11 mouse cellular contexts compared by ENCODE assay signal in genomic region chr14:66441825-66442224, GRCm38 (mm10).
DNase-seq lines count a peak whose midpoint lies in the region; ATAC-seq and TF ChIP-seq lines count a peak whose summit lies in the region.
"Had no signal": no experiment of that assay in that cellular context is flagged by ENCODE, and none has a peak within 500 bp of the region (broad histone marks: within the 10 kb centered on the region; RNA-seq: fewer than 3 reads in every experiment).

No protein-coding gene starts in this region.

- no peak for TF ChIP-seq CTCF in lung, adult 2 months (IDR thresholded peaks at IDR 0.05; ENCODE audit: insufficient read depth, low read length)

- H3K36me3 ChIP-seq in heart, embryonic 12.5 days, result no peaks in the 10 kb centered on the region
- H3K36me3 ChIP-seq: embryonic facial prominence, embryonic 13.5 days; limb, embryonic 15.5 days; neural tube, embryonic 13.5 days had no signal

- H3K4me3 ChIP-seq in heart, embryonic 12.5 days, result no peak overlapping the region
- no peak overlapping the region for H3K4me3 ChIP-seq in lung, adult 2 months (replicated peaks; ENCODE audit: extremely low read depth, low read depth, low read length)
- H3K4me3 ChIP-seq: embryonic facial prominence, embryonic 13.5 days; limb, embryonic 15.5 days; neural tube, embryonic 13.5 days had no signal

- TF ChIP-seq POLR2A in lung, adult 2 months (IDR thresholded peaks at IDR 0.05; ENCODE audit: borderline replicate concordance, extremely low read depth, low read depth, low read length), result no peak

- ATAC-seq in heart, embryonic 12.5 days (ENCODE audit: insufficient number of reproducible peaks, low FRiP score), result no peak

- no peak overlapping the region for H3K9ac ChIP-seq in heart, embryonic 12.5 days
- H3K9ac ChIP-seq: embryonic facial prominence, embryonic 13.5 days; limb, embryonic 15.5 days; neural tube, embryonic 13.5 days had no signal

- DNase-seq in heart, adult 11 months, result peak; percentile 97
- peak; percentile 4 for DNase-seq in urinary bladder, postnatal 25 days (ENCODE audit: low spot score)
- DNase-seq in urinary bladder, postnatal 10 days (ENCODE audit: low spot score), result no peak
- peak; percentile 3 for DNase-seq in lung, adult 2 months
- peak; percentile 2 to 50 for DNase-seq in urinary bladder, postnatal 36 days (ENCODE audit: low spot score in 2 of 2)
- DNase-seq in thymus, postnatal 4 days, result no peak
- DNase-seq in thymus, postnatal 25 days, result no peak

- no peak overlapping the region for H3K4me2 ChIP-seq in heart, embryonic 12.5 days
- H3K4me2 ChIP-seq: embryonic facial prominence, embryonic 13.5 days; limb, embryonic 15.5 days; neural tube, embryonic 13.5 days had no signal

- 0 out of 2 replicates have a peak, but pooled peaks cover 5% of the 10 kb centered on the region for H3K9me3 ChIP-seq in heart, embryonic 12.5 days (replicated peaks)
- H3K9me3 ChIP-seq: embryonic facial prominence, embryonic 13.5 days; limb, embryonic 15.5 days; neural tube, embryonic 13.5 days had no signal

- no peak overlapping the region for H3K27ac ChIP-seq in heart, embryonic 12.5 days (ENCODE audit: poor library complexity, severe bottlenecking)
- H3K27ac ChIP-seq: embryonic facial prominence, embryonic 13.5 days; limb, embryonic 15.5 days; neural tube, embryonic 13.5 days had no signal

- no peaks in the 10 kb centered on the region for H3K27me3 ChIP-seq in heart, embryonic 12.5 days (replicated peaks)
- H3K27me3 ChIP-seq: limb, embryonic 15.5 days; neural tube, embryonic 13.5 days had no signal

- H3K4me1 ChIP-seq in heart, embryonic 12.5 days (replicated peaks), result peaks cover 9% of the 10 kb centered on the region
- no peaks in the 10 kb centered on the region for H3K4me1 ChIP-seq in lung, adult 2 months (ENCODE audit: control insufficient read depth, insufficient read depth, low read length)
- H3K4me1 ChIP-seq: embryonic facial prominence, embryonic 13.5 days; limb, embryonic 15.5 days; neural tube, embryonic 13.5 days had no signal

- WGBS in heart, embryonic 12.5 days, result 50% methylated on average over 4 of the region's 4 CpGs
- WGBS in lung, adult 2 months, result 19% methylated on average over 4 of the region's 4 CpGs

Comparison
In these comparisons a context has a peak if more than half of its experiments do, and no peak if none do; other contexts are left out.
1. DNase-seq: peak in heart, adult 11 months (single experiment), urinary bladder, postnatal 25 days (single experiment), lung, adult 2 months (single experiment) and urinary bladder, postnatal 36 days (2 of 2); none in urinary bladder, postnatal 10 days (single experiment), thymus, postnatal 4 days (single experiment) and thymus, postnatal 25 days (single experiment).